Mouse (Mus musculus) common myeloid progenitor, adult 5-6 weeks (primary cell): Measurements from ENCODE around the gene Arhgef28. TPM values are rescaled to one million over a fixed set of nuclear protein-coding genes. Genes with fewer than 3 reads are reported as not detected.
"Not testable (repeated sequence)": the region's sequence is repeated elsewhere in the genome, so short reads cannot be mapped to it uniquely, and the experiment has no call there.

Source experiments
- ATAC-seq: replicated peaks from 2 replicates; pipeline ENCODE4 v1.8.0; 2016; ENCODE audit warnings: low read depth, mild to moderate bottlenecking, moderate TSS enrichment, inconsistent platforms; ENCODE audit not compliant: poor library complexity, severe bottlenecking
- total RNA-seq: library from RNA; stranded (forward); fragments of 200-1000, 187-1606 nt; gene quantifications from 2 replicates; pipeline ENCODE4 v1.2.3, GENCODE M21; 2017

Gene Arhgef28
- total RNA-seq, 1 experiment from 2014 or later = 5.3 TPM

GRCm38 (mm10) chr13:98132951-98133350 lies 73.3 kb downstream of the Arhgef28 start:
- no peak for ATAC-seq

DNA sequence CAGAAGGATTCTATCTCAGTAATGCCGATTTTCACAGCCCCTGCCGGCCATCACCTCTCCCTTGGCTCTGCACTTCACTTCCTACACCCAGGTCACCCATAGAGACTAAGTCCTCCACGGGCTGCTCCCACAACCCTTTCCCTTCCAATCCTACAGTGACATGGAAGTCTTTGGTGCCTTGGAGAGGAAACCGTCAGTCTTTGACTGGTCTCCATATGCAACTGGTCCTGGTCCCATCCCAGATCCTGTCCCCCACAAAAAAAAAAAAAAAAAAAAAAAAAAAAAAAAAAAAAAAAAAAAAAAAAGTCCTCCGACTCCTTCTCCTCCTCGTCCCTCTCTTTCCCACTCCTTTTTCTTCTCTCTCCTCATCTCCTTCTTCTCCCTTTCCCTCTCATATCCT lies 74.0 kb downstream of the Arhgef28 start:
- no peak for ATAC-seq

GRCm38 (mm10) chr13:98125666-98126065 lies 80.6 kb downstream of the Arhgef28 start:
- ATAC-seq = no peak

DNA sequence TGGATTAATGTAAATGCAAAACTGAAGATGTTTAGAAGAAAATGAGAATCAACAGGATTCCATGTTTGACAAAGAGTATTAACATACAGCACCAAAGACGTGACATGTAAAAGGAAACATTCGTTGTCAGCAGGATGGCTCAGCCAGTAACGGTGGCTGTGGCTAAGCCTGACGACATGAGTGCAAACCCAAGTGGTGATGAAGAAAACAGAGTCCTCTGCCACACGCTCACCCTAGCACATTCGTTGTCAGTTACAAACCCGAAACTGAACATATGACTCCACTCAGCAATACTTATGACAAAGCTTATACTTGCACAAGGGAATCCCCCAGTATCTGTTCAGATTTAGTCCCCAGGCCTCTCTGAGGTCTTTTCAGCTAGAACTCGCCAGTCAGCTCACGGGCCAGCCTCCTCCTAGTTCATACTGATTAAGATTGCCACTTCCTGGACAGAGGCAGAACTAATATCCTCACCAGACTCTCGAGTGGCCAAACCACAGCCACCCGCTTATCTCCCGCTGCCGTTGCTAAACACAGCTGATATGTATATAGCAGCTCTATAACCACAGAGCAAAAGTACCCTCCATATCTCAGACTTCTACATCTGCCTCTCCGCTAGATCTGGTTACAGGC lies 82.0 kb downstream of the Arhgef28 start:
- ATAC-seq = peak; percentile 91

DNA sequence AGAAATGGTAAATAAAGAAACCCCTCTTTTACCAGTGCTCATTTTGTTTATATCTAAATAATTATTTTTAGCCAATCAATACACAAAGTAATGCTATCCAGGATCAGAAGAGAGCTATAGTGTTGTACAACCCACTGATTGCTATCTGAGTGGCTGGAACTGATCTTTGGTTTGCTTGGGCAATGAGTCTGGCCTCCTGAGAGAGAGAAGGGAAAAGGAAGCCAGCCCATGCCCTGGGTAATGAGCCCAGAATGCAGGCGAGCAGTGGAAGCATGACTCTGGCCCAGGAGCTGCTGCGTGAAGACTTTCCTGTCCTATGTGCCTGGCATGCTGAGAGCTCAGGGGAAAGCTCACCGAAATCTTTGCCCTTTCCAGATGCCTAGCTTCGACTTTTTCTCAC lies 83.5 kb downstream of the Arhgef28 start:
- ATAC-seq = no peak

- ATAC-seq = no peak
Observed at GRCm38 (mm10) chr13:98121993-98122392, 84.2 kb downstream of the Arhgef28 start.

- ATAC-seq = no peak
Observed at GRCm38 (mm10) chr13:98121124-98121470, 85.1 kb downstream of the Arhgef28 start.

- no peak for ATAC-seq
Observed at GRCm38 (mm10) chr13:98120356-98121123, 85.7 kb downstream of the Arhgef28 start.

GRCm38 (mm10) chr13:98118291-98118690 lies 87.9 kb downstream of the Arhgef28 start:
- ATAC-seq = no peak

DNA sequence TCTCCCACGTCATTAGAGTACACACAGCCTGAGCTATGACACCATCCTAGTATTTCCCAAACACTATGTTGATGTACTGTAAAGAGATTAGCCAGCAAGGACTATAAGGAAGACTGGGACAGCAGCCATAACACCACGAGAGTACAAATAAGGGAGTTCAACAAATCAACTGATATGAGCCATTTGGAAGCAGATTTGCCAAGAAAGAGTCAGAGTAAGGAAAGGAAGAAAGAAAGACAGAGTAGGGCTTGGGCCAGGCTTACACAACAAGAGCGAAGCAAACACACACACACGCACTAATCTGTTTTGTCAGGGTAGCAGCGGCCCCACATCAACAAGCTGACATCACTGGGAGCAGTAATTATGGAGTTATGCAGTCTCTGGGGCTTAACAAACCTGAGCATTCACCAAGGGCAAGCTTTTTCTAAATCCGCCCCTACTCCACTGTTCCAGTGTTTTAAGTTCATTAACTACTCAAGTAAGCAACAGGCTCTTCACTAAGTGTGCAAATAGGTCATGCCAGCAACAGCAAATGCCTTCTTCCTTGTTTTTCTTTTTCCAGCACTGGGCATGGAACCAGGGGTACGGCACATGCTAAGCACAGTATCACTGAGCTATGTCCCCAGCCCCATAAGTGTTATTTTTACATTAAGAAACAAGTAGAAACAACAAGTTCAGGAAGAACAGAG lies 88.5 kb downstream of the Arhgef28 start:
- ATAC-seq = no peak

DNA sequence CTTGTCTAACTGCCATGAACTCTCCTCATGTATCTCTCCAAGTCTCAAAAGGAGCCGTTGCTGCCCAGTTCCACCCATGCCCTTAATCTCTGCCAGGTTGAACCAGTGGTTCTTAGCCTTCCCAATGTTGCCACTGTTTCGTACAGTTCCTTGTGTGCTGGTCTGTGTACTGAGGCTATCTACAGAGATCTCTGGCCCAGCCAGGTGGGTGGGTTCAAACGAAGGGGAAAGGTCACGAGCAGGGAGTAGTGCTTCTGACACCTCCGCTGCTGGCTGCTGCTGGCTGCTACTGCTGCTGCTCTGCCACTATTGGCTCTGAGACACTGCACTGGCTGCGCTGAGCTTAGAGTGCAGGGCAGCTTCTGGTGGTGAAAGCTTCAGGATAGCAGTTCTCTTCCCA lies 90.6 kb downstream of the Arhgef28 start:
- ATAC-seq = no peak

DNA sequence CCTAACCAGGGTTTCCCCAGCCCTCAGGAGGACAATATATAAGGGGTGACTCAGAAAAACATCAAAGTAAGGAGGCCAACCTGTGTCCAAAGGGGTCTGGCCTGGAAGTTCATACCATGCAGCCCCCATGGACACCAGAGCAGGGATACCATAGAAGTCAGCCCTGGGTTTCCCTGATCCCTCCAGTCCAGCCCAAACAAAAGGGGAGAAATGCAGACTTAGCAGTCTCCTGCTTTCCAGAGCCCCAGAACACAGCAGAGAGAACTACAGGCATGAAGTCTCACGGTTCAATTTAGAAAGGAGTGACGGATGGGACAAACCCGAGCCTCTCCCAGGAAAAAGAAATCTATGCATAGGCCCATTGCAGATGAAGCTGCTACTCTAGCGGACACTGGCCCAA lies 91.2 kb downstream of the Arhgef28 start:
- no peak for ATAC-seq

- ATAC-seq = no peak
Observed at GRCm38 (mm10) chr13:98112812-98113503, 93.3 kb downstream of the Arhgef28 start.

GRCm38 (mm10) chr13:98111531-98111930 lies 94.7 kb downstream of the Arhgef28 start:
- ATAC-seq = no peak

GRCm38 (mm10) chr13:98111021-98111420 lies 95.2 kb downstream of the Arhgef28 start:
- ATAC-seq = no peak

- ATAC-seq = not testable (repeated sequence)
Observed at GRCm38 (mm10) chr13:98108481-98108880, 97.8 kb downstream of the Arhgef28 start.

GRCm38 (mm10) chr13:98107621-98108020 lies 98.6 kb downstream of the Arhgef28 start:
- no peak for ATAC-seq

- ATAC-seq = no peak
Observed at GRCm38 (mm10) chr13:98095966-98096365, 110.3 kb downstream of the Arhgef28 start.

DNA sequence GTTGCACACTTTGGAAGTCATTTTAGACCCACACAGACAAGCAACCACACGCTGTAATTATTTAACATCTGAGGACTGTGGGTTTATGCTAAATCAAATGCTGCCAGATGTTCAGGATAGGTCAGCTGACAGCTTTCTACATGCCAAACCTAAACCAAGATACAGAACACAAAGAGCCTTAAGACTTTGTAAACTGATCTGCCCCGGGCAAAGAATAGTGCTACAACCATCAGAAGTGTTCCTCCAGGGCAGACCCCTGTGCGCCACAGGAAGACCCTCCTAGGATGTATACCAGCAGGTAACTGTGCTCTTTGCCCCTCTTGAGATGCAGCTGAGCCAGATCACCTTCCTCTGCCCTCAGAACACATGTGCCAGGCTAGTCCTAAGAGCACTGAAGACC lies 111.9 kb downstream of the Arhgef28 start:
- no peak for ATAC-seq

DNA sequence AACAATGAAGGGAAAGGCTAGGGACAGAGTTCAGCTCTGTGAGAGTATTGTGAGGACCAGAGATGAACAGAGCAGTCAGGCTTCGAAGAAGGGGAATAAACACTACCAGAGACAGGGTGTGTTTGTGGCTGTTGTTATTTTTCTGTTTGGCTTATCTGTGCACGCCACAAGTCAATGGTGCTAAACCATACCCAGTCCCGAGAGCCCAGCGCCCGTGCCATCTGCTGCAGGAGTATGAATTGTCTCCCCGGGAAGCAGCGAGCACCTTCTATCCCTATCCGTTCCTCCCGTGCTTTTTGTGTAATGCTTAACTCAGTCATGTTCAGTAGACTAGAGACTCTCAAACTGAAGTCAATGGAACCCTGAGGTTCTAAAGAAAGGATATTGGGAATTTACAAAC lies 112.8 kb downstream of the Arhgef28 start:
- ATAC-seq = no peak
